Mouse (Mus musculus) brain, embryonic 18.5 days (tissue): ENCODE results near the gene Slc25a36.
A peak's percentile ranks its signal among the peaks of the same experiment; 100 is the strongest.

ENCODE experiments used
- DNase-seq: peaks from one replicate; pipeline ENCODE4 v3.0.0-alpha.2; 2012; ENCODE audit warnings: low read depth, low spot score

The Slc25a36 gene

GRCm38 (mm10) chr9:97110571-97111390 is at the start of gene Slc25a36:
Gene Slc25a36, minus strand, starts transcription at chr9:97111157.
- DNase-seq, result peak; percentile 94

DNA sequence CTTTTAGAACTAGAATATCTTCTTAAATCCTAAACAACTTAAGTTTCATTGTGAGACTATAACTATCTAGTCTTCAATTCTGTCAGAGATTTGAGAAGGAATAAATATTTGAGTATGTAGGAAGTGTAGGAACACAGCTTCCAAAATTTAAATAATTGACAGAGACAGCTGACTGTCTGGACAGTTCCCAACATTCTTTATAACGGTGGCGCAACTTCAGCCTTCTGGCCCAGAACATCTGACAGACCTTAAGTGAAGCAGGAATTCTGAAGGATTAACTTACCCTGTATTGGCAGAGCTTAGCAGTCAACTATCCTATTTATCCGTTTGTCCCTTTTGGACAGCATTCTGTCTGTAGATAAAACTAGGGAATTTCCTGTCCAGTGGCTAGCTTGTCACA is 47.5 kb upstream of the Slc25a36 start:
- no peak for DNase-seq

GRCm38 (mm10) chr9:97155981-97156380 is 45.0 kb upstream of the Slc25a36 start:
- no peak for DNase-seq

DNA sequence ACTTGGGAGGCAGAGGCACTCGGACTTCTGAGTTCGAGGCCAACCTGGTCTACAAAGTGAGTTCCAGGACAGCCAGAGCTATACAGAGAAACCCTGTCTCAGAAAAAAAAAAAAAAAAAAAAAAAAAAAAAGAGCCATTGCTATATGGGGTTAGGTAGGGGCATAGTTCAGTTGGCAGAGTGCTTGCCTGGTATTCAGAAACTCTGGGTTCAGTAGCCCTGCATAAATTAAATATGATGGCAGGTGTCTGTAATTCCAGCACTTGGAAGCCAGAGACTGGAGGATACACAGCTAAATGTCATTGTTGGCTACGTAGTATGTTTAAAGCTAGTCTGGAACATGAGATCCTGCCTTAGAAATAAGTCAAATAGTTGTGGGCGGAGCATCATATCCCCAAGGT is 44.0 kb upstream of the Slc25a36 start:
- no peak for DNase-seq

GRCm38 (mm10) chr9:97153006-97153405 is 42.0 kb upstream of the Slc25a36 start:
- no peak for DNase-seq

GRCm38 (mm10) chr9:97147270-97147669 is 36.3 kb upstream of the Slc25a36 start:
- no peak for DNase-seq

GRCm38 (mm10) chr9:97145351-97145750 is 34.4 kb upstream of the Slc25a36 start:
- no peak for DNase-seq

- DNase-seq, result no peak
Measured at GRCm38 (mm10) chr9:97143416-97143815, 32.5 kb upstream of the Slc25a36 start.

GRCm38 (mm10) chr9:97142558-97142957 is 31.6 kb upstream of the Slc25a36 start:
- no peak for DNase-seq

GRCm38 (mm10) chr9:97141723-97142122 is 30.8 kb upstream of the Slc25a36 start:
- DNase-seq, result no peak

GRCm38 (mm10) chr9:97140145-97140932 is 29.4 kb upstream of the Slc25a36 start:
- DNase-seq, result no peak

DNA sequence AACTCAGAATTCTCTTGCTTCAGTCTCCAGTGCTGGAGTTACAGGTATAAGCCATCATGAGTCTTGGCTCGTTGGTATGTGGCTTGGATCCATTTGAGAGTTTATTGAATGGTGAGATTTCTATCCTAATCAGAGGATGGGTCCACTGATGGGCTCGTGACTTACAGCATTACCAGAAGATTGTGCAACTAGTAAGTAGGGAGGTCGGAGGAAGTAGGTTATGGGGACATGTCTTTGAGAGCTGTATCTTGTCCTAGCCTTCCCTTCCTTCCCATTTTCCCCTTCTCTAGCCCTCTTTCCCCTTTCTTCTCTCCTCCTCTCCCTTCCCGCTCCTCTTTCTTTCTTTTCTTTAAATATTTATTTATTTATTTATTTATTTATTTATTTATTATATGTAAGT is 26.7 kb upstream of the Slc25a36 start:
- DNase-seq, result no peak

DNA sequence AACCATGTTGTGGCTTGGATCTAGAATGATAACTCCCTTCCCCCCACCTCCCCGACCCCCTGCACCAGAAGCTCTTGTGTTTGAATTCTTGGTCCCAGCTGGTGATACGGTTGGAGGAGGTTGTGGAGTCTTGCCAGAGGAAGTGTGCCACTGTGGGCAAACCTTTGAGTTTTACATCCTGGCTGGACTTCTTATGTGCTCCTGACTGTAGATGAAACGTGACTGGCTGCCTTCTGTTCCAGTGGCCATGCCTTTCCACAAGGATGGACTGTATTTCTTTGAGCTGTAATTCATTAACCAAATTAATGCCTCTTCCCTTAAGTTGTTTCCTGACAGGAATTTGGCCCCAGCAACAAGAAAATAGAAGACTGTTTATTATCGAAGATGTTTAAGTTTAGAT is 26.2 kb upstream of the Slc25a36 start:
- no peak for DNase-seq

DNA sequence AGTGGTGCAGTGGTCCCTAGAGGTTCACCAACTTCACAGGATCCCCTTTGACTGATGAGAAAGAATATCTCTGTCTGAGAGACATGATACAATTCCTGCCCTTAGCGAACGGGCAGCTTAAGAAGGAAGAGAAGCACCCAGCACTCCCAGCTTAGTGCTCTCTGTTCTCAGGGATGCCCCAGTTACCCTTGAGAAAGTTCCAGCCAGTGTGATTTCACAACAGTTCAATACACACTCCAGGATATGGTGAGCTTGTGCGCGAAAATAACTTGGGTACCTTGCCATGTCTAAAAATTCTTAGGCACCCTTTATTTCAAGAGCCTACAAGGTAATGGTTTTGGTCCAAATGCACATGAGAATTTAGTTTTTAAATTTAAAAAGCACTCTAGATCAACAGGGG is 24.9 kb upstream of the Slc25a36 start:
- no peak for DNase-seq

DNA sequence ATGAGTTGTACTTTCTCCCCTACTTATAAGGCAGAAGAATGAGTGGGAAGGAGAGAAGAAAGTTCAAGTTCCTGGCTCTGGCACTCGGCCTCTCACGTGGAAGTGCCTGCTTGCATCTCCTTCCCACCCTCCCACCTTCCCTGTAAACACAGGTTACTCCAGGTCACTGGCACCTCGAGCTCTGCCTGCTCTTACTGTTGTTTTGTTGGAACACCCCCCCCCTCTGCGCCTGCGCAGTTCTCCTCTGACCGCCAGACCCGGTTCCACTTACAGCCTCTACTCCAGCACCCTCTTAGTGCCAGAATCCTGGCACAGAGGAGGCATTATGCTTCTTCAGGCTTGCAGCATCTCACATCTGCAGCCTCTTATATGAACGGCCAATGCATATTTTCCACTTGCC is 22.2 kb upstream of the Slc25a36 start:
- no peak for DNase-seq

DNA sequence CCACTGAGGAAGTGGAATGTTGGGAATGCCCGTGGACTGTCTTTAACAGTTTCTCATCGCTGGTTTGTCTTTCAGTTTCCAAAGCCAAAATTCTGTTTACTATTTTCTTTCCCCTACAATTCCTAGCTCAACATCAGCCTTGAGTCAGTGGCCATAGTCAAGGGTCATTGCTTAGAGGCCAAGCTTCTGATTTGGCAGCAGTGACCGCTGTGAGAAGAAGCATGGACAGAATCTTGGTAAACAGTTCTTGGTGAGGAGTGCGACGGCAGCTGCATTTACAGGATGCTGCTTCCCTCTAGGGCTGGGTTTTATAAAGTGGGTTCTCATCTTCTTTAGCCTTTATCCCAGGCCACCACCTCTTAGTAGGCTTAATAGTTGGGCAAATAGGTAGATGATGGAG is 19.0 kb upstream of the Slc25a36 start:
- no peak for DNase-seq

DNA sequence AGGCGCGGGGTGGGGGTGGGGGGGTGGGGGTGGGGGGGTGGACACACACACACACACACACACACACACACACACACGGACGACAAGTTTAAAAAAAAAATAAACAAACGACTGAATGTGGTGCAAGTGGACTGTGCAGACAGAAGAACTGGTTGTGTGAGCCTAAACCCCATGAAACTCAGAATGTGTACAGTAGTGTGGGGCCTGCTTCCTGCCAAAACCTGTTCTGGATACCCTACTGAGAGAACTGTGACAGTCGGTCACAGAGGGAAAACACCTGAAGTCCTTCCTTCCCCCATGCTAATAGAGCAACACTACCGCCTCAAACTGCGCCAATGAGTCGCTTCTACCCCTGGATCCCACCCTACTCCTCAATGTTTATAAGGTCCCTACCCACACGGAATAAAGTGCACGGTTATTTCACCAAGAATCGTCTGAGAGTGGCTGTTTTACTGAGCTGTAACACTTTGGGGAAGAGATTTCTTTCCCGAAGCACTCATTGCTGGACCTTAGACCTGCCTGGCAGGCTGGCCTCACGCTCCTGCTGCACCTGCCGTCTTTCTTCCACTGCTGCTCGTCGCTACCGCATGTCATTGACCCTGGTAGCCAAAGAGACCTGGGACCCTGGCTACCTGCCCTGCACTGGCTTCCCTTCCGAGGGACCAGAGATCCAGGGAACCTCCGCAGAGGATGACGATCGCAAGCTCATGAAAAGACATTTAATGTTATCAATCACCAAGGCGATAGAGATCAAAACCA is 13.2 kb upstream of the Slc25a36 start:
- DNase-seq, result no peak

- no peak for DNase-seq
Measured at GRCm38 (mm10) chr9:97121432-97121831, 10.5 kb upstream of the Slc25a36 start.

- no peak for DNase-seq
Measured at GRCm38 (mm10) chr9:97114271-97114670, 3.3 kb upstream of the Slc25a36 start.

DNA sequence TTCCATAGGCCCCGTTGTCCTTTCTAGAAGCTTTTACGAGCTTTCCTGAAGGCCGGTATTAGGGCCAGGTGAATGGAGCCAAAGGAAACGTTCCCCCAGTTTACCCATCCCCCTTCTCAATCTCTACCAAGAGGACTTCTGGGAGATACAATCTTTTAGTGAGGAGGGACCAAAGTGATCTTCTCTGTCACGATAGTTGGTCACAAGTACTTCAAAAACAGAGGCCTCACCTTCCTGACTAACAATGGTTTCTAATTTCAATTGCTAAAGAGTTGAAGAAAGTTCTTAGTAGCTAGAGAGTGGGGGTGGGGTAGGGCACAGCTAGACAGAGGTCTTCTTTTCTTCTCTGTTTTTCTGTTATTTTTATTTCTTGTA is 2.6 kb upstream of the Slc25a36 start:
- no peak for DNase-seq

DNA sequence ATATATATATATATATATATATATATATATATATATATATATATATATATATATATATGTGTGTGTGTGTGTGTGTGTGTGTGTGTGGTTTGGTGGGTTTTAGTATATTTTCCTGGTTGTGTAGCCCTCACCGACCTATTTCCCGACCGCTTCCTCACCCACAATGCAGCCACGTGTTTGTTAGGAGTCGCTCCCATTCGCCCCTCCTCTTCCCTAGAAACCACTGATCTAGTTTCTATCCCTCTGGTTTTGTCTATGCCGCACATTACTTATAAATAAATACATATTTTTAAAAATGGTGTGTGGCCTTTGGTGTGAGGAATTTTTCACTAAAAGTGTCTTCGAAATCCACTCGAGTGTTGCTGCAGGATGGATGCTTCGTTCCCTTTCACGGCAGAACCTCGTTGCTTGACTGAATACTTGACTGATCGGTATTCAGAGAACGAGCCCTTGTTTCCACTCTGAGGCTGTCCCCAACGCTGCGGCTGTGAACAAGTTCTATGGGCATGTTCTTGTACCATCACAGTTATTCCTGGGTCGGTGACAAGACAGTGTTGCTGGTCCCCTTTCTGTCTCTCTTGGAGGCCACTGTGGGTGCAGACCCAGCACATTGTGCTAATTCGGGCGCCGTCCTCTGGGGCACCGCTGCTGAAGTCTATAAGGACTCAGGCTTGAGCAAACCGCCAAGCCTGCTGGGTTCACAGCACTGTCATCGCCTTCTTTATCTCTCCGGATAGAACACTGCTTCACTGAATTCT is 2.0 kb upstream of the Slc25a36 start:
- DNase-seq, result no peak

GRCm38 (mm10) chr9:97112238-97112637 is 1.3 kb upstream of the Slc25a36 start:
- no peak for DNase-seq
